Mouse (Mus musculus) liver, embryonic 14.5 days (tissue): ENCODE results near the gene Vps4b.

ENCODE experiments used
- CTCF ChIP-seq: IDR thresholded peaks from 2 replicates; pipeline ENCODE4 v1.5.1; 2016; ENCODE audit warnings: antibody characterized with exemption, low read depth, control low read depth
- EP300 ChIP-seq: IDR thresholded peaks from 2 replicates; pipeline ENCODE4 v1.6.1; 2016; ENCODE audit warnings: antibody characterized with exemption, low read depth

GRCm38 (mm10) chr1:106716141-106716540 lies 80.4 kb downstream of the Vps4b start:
- TF ChIP-seq EP300 (no peak), CTCF (no peak)
